Mouse (Mus musculus) C2C12 (cell line): ENCODE data around the gene Cdh4.

ENCODE experiments used
- CEBPB ChIP-seq: IDR thresholded peaks from one replicate; pipeline ENCODE4 v1.6.1; 2011; ENCODE audit warnings: low read depth, mild to moderate bottlenecking, control low read depth, moderate library complexity
- CTCF ChIP-seq: IDR thresholded peaks from one replicate; pipeline ENCODE4 v1.5.1; 2011; ENCODE audit not compliant: control insufficient read depth, insufficient read depth, insufficient read length
- FOSL1 ChIP-seq: IDR thresholded peaks from one replicate; pipeline ENCODE4 v1.8.0; 2011; ENCODE audit warnings: mild to moderate bottlenecking, low read length; ENCODE audit not compliant: poor library complexity, insufficient read depth, severe bottlenecking
- MAX ChIP-seq: IDR thresholded peaks from one replicate; pipeline ENCODE4 v1.6.1; 2011; ENCODE audit warnings: mild to moderate bottlenecking, control low read depth
- MYOD1 ChIP-seq: IDR thresholded peaks from one replicate; pipeline ENCODE4 v1.6.1; 2011; ENCODE audit warnings: low read depth; ENCODE audit not compliant: control insufficient read depth, insufficient read length
- MYOG ChIP-seq: IDR thresholded peaks from one replicate; pipeline ENCODE4 v1.6.1; 2011; ENCODE audit not compliant: control insufficient read depth, insufficient read length; ENCODE audit errors: extremely low read depth
- USF1 ChIP-seq: IDR thresholded peaks from one replicate; pipeline ENCODE4 v1.6.1; 2011; ENCODE audit warnings: low read depth, mild to moderate bottlenecking, control low read depth, moderate library complexity

DNA sequence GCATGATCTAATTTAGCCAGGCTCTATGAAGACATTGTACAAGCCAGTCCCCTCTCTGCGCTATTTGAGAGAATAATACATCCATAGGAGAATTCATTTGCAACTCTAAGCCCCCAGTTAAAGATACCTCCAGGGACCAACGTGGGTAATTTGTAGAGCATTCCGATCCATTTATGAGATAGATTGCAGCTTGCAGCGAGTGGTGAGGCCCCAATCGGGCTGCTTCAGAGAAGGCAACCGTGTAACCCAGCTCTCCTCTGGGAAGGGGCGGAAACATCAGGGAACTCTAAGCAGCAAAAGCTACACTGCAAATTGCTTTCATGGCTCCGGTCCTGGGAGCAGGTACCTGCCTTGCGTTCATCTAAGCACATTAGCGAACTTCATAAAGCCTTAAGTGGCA, 126.9 kb downstream of the Cdh4 start:
- TF ChIP-seq USF1: no peak
- TF ChIP-seq CTCF: no peak
- TF ChIP-seq MYOD1: no peak
- no peak for TF ChIP-seq MYOG
- TF ChIP-seq MAX: no peak
- TF ChIP-seq CEBPB: no peak
- TF ChIP-seq FOSL1: no peak
